Mouse (Mus musculus) heart, postnatal 4 days (tissue): ENCODE results near the gene Lmbrd1. TPM values are rescaled to one million over a fixed set of nuclear protein-coding genes. Genes with fewer than 3 reads are reported as not detected.
"Not testable (repeated sequence)": the region's sequence is repeated elsewhere in the genome, so short reads cannot be mapped to it uniquely, and the experiment has no call there.

Experiments
- DNase-seq: peaks from one replicate; pipeline ENCODE4 v3.0.0; 2021
- total RNA-seq, 2 experiments: library from RNA; stranded (reverse); gene quantifications; 2 replicates each; pipeline ENCODE4 v1.2.3; 2021

Gene Lmbrd1
- total RNA-seq = 10 to 100 TPM; 28.8 TPM

- DNase-seq = peak; percentile 95
Observed at GRCm38 (mm10) chr1:24678205-24678917, at the start of gene Lmbrd1. Gene Lmbrd1, plus strand, starts transcription at chr1:24678630.

GRCm38 (mm10) chr1:24633553-24634132, 44.8 kb upstream of the Lmbrd1 start:
- DNase-seq = peak; percentile 20

DNA sequence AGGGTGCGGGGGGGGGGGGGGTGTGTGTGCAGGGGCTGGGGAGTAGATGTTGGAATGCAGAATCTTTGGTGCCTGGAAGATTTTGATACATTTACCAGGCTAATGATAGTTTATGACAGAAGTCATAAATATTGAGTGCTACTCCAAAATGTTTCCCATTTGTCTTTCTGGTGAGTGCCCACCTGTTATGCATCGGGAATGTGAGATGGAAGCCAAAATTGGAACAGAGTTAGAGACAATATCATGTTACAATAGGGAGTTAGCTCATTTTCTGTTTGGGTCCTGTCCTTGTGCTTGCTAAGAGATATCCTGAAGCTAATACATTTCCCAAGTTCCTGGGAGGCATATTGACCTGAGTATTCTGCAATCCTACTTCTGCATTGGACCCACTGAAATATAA, 28.3 kb upstream of the Lmbrd1 start:
- DNase-seq = no peak

DNA sequence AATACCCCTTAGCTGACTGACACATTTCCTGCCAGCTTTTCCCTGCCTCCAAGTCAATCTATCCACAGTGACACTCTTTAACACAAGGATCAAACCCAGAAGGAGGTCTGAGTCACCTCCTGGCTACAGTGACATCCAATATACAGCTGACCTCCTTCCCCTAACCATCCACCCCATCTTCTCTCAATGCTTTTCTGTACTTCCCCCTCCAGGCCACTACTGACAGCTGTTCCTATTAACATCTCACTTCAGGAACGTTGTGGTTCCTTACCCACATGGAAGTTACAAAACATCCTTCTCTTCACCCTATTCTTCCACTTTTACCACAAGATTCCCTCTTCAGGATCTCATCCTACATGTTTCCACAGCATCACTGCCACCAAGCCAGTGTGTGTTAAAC, 18.5 kb upstream of the Lmbrd1 start:
- DNase-seq = no peak

- DNase-seq = not testable (repeated sequence)
Observed at GRCm38 (mm10) chr1:24660662-24661061, 17.8 kb upstream of the Lmbrd1 start.

DNA sequence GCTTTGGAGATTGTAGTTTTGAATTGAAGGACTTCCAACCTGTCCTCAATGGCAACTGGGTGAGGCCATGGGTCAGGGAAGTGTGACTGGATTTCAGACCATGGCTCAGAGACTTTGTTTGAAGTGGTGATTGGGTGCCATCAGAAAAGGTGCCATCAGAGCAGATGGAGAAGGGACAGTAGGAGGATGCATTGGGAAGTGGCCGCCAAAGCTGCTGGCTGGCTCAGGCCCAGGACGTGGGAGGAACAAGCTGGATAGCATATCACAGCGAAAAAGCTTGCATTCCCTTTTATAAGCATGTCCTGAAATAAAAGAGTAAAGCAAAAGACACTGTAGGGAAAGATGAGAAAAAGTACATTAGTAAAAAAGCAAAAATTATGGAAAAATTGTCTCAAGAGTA, 16.9 kb upstream of the Lmbrd1 start:
- peak; percentile 16 for DNase-seq

DNA sequence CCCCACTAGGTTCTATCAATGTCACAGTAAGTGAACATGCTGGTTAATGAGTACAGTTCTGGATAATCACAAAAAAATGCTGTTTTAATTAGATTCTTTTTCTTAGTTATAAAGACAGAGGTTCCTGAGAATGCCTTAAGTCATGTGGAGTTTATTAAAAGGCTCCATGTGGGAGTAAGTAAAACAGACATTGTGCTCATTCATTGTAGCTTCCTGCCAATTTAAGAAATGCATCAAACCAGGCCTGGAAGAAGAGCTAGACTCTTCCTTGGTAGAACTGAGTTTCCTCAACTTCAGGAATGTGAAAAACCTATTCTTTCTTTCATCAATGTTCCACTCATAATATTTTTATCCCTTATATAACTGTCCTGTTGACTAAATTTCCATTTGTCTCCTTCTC, 14.3 kb upstream of the Lmbrd1 start:
- no peak for DNase-seq

GRCm38 (mm10) chr1:24673231-24673630, 5.2 kb upstream of the Lmbrd1 start:
- DNase-seq = no peak

- no peak for DNase-seq
Observed at GRCm38 (mm10) chr1:24677706-24678105, 724 bp upstream of the Lmbrd1 start.

DNA sequence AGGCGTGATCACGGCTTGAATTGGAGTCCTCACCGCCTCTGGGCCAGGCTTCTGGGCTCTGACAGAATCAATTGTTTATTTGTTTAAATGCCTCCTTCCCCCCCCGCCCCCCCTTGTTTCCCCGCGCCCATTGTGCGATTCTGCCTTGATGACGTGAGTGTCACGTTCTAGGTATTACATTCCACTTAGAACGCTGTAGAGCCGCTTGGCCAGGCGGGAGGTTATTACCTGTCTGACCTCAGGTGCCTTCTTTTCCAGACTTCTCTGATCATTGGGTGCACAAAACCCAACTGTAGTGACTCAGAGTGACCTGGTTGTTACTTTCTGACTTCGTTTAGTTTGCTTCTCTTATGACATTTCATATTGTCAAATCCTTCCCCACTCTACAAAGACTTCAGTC, 641 bp downstream of the Lmbrd1 start:
- no peak for DNase-seq

- no peak for DNase-seq
Observed at GRCm38 (mm10) chr1:24680991-24681390, 2.6 kb downstream of the Lmbrd1 start.

DNA sequence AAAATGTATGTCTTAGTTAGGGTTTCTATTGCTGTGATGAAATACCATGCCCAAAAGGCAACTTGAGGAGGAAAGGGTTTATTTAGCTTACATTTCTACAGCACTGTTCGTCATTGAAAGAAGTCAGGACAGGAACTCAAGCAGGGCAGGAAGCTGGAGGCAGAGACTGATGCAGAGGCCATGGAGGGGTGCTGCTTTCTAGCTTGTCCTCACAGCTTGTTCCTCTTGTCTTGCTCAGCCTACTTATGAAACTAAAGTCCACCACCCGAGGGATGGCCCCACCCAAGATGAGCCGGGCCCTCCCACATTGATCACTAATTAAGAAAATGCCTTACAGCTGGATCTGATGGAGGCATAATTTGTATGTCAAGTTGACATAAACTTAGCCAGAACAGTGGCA, 3.5 kb downstream of the Lmbrd1 start:
- no peak for DNase-seq

GRCm38 (mm10) chr1:24683947-24684346, 5.5 kb downstream of the Lmbrd1 start:
- DNase-seq = no peak

DNA sequence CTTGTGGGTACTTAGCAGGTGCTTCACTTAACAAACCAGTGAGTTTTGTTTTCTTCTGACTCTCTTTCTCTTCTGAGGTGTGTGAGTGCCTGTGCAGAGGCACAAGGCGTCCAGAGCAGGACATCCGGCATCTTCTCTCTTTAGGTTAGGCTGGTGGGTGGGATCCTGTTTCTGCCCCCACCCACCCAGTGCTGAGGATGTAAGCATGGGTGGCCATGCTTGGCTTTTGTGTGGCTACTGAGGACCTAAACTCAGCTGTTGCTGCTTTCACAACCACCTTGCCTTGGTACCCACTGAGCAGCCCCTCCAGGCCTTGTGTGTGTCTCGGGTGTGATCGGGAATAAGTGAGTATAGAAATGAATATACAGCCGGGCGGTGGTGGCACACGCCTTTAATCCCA, 7.2 kb downstream of the Lmbrd1 start:
- no peak for DNase-seq

DNA sequence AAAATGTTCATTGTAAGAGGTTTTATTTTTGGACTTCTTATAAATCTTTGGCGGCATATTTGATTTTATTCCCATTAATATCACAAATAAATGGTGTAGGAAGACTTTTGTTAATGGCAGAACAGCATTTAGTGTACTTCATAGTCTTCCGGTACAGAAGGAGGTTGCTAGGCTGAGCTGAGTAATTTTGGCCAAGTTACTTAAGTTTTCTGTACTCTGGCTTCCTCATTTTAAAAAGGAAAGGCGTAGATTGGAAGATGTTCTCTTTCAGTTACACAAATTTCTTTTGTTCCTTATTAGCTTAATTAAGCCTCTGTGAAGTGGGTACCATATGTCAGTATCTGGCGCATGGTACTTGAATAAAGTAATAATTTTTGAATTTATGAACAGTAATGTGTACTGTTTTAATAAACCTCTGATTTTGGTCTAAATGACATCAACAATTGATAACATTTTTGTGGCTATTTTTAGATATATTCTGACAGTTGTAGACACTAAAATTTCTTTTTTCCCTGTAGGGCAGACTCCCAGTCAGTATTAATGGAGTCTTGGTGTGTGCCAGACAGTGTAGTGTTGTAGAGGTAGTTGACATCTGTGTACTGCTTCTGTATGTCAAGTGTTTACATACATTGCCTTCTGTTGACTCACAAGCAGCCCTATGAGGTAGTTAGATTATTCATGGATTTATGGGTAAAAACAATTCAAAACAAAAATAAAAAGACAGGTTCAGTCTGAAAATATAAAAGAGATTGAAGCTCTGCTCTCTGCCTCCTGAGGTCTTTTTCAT, 8.0 kb downstream of the Lmbrd1 start:
- DNase-seq = no peak

GRCm38 (mm10) chr1:24697677-24698076, 19.2 kb downstream of the Lmbrd1 start:
- no peak for DNase-seq

GRCm38 (mm10) chr1:24698146-24698880, 19.9 kb downstream of the Lmbrd1 start:
- no peak for DNase-seq

DNA sequence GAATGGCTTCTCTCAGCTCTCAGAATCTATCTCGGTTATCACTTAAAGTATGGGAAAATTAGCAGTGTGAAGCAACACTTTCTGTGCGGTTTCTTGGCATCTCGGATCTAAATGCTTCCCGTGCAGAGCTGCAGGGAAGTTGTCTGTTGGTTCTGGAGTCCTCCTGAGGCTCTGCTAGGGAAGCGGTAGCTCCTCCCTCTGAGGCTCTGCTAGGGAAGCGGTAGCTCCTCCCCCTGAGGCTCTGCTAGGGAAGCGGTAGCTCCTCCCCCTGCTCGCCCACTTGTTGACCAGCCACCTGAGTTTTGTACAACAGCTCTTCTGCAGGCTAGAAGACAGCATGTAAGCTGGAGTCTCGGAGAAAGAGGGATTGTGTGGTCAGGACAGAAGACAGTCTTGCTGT, 20.9 kb downstream of the Lmbrd1 start:
- DNase-seq = peak; percentile 48

GRCm38 (mm10) chr1:24700241-24700640, 21.8 kb downstream of the Lmbrd1 start:
- no peak for DNase-seq

DNA sequence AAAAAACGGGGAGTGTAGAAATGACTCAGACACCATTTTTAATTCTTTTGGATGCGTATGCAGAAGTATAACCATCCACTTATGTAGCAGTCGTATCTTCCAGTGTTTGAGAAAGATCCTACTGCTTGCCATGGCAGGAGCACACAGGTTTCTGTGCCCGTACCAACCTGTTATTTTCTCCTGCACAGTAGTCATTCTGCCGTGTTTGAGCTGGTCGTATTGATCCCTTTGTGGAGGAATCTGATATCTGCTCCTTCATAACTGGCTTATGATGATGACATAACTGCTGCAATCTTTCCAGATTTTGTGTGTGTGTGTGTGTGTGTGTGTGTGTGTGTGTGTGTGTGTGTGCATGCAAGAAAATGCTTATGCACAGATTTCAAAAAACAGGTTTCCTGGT, 25.4 kb downstream of the Lmbrd1 start:
- DNase-seq = no peak

- DNase-seq = no peak
Observed at GRCm38 (mm10) chr1:24716301-24716700, 37.9 kb downstream of the Lmbrd1 start.

DNA sequence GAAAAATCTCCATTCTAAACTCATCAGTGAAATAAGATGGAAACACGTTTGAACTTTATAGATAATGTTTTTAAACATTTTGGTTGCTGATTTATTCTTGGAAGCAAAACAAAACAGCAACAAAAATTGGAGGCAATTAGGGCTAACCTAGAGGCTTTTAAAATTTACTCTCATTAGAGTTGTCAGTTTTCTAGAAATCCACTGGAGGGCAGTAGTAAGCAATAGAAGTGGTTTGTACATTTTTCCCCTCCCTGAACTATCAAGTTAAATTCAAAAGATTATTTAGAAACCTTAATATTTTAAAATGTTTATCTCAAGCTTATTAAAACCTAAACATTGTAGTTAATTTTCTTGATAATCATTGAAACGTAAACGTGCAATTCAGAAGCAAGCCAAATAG, 41.2 kb downstream of the Lmbrd1 start:
- DNase-seq = no peak

- no peak for DNase-seq
Observed at GRCm38 (mm10) chr1:24720209-24720608, 41.8 kb downstream of the Lmbrd1 start.
